Mouse (Mus musculus) kidney, adult 10 weeks (tissue): ENCODE results near the gene Ldhc. TPM values are rescaled to one million over a fixed set of nuclear protein-coding genes. Genes with fewer than 3 reads are reported as not detected.

ENCODE experiments used
- polyA plus RNA-seq: library from polyadenylated mRNA; stranded (reverse); fragments of 350-450 nt; fragmentation: Illumina TruSeq; extraction: RNeasy Lipid Tissue Mini Kit (QIAGEN cat#74804); gene quantifications from one replicate; pipeline ENCODE4 v1.2.3, GENCODE M21; 2014; ENCODE audit warnings: low read depth, low replicate concordance

Gene Ldhc
- not detected for polyA plus RNA-seq

GRCm38 (mm10) chr7:46860996-46861395 lies at the start of gene Ldhc:
Gene Ldhc (plus strand): TSS chr7:46861203.

DNA sequence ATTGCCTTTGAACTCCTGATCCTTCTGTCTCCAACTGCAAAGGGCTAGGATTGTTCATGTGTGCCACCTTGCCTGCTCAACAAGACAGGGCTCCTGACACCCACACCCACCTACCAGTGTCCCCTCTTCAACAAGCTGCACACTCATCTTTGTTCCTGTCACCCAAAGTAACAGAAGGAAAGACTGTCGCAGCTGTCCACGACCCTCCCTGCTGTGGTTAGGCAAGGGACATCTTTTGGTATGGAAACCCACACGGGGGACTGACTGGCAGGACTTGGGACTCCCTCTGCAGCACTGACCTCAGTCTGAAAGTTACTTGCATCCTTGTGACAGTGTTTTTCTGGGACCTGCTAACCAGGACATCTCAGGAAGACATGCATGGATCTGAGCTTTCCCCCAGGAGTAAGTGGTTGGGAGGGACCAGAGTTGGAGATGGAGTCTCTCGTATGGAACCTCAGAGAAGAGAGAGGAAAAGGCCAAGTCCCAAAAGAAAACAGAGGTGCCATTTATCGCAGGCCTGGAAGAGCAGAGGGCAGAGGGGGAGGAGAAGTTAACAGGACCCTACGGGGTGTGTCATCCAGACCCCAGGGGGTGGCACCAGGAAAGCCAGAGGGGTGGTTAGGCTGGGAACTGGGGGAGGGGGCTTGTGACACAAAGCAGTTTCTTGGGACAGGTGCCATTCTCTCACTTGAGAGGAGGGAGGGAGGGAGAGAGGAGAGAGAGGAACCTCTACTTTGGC lies 20.0 kb upstream of the Ldhc start, which contains the start of gene Ldha:
Gene Ldha (plus strand): TSS at position 689 of the 739 bp plus-strand sequence.

GRCm38 (mm10) chr7:46919551-46920176 lies 58.7 kb downstream of the Ldhc start, which contains the start of gene Tsg101:
Gene Tsg101 (minus strand): TSS chr7:46919969.

Other genes starting within 250 kb of the Ldhc start
- 2.2 TPM for gene Sergef, start 221.4 kb upstream of the Ldhc start, polyA plus RNA-seq
- gene Tph1, start 188.7 kb upstream of the Ldhc start, polyA plus RNA-seq = not detected
- gene Saal1, start 150.5 kb upstream of the Ldhc start, polyA plus RNA-seq = 2.9 TPM
- not detected for gene Saa3, start 145.5 kb upstream of the Ldhc start, polyA plus RNA-seq
- not detected for gene Saa4, start 128.6 kb upstream of the Ldhc start, polyA plus RNA-seq
- not detected for gene Saa1, start 118.2 kb upstream of the Ldhc start, polyA plus RNA-seq
- not detected for gene Saa2, start 109.4 kb upstream of the Ldhc start, polyA plus RNA-seq
- gene Hps5, start 65.1 kb upstream of the Ldhc start, polyA plus RNA-seq = 47.9 TPM
- 87.8 TPM for gene Gtf2h1, start 65.1 kb upstream of the Ldhc start, polyA plus RNA-seq
- gene Ldha, start 19.7 kb upstream of the Ldhc start, polyA plus RNA-seq = 201 TPM
- 241 TPM for gene Tsg101, start 58.8 kb downstream of the Ldhc start, polyA plus RNA-seq
- gene Uevld, start 97.3 kb downstream of the Ldhc start, polyA plus RNA-seq = 21.9 TPM
- not detected for gene Gm9999, start 122.4 kb downstream of the Ldhc start, polyA plus RNA-seq
- gene Spty2d1, start 147.2 kb downstream of the Ldhc start, polyA plus RNA-seq = 35.4 TPM
- gene Tmem86a, start 189.4 kb downstream of the Ldhc start, polyA plus RNA-seq = 3.0 TPM